Mouse (Mus musculus): ENCODE measurements at regions not wholly inside any gene's neighbourhood (a gene's known extent, or its start where the extent isn't known, plus 50 kb on each side); places are given as distances from the start of the nearest gene placed in this dataset.

DNA sequence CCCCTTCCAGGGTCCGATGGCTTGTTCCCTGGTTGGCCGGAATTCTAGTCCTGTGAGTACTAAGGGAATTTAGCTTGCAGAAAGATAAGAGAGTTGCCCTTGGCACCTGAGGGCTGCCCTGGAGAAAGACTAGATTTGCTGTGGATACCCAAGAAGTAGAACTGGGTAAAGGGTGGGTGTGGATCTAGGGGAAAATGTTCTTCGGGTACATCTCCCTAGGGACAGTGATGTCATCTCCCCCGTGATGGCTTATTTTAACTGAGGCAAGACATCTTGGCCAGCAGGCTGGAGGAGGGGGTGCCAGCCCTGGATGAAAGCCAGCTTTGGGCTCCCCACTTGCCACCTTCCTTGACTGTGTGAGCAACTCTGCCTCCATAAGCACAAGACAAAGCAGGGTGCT lies 77.5 kb downstream of the Fam43a start:
- no peak for TF ChIP-seq POLR2A (IDR thresholded peaks at IDR 0.05; ENCODE audit: insufficient read depth, low read depth, low read length)
- TF ChIP-seq CTCF (IDR thresholded peaks at IDR 0.05): no peak
